Mouse (Mus musculus): ENCODE data around the gene Gsdma3.

Gene Gsdma3

GRCm38 (mm10) chr11:98625611-98626410, at the start of gene Gsdma3, which contains the start of gene Gm12355:
TSS of gene Gsdma3 (plus strand) at chr11:98626360.
TSS of gene Gm12355 (minus strand) at chr11:98625661.
- no peak for DNase-seq

GRCm38 (mm10) chr11:98577776-98578175, 48.4 kb upstream of the Gsdma3 start:
- DNase-seq = no peak

- DNase-seq = no peak
Observed at GRCm38 (mm10) chr11:98580301-98581121, 45.6 kb upstream of the Gsdma3 start.

- no peak for DNase-seq
Observed at GRCm38 (mm10) chr11:98581286-98582029, 44.7 kb upstream of the Gsdma3 start.

- no peak for DNase-seq
Observed at GRCm38 (mm10) chr11:98582030-98582388, 44.2 kb upstream of the Gsdma3 start.

DNA sequence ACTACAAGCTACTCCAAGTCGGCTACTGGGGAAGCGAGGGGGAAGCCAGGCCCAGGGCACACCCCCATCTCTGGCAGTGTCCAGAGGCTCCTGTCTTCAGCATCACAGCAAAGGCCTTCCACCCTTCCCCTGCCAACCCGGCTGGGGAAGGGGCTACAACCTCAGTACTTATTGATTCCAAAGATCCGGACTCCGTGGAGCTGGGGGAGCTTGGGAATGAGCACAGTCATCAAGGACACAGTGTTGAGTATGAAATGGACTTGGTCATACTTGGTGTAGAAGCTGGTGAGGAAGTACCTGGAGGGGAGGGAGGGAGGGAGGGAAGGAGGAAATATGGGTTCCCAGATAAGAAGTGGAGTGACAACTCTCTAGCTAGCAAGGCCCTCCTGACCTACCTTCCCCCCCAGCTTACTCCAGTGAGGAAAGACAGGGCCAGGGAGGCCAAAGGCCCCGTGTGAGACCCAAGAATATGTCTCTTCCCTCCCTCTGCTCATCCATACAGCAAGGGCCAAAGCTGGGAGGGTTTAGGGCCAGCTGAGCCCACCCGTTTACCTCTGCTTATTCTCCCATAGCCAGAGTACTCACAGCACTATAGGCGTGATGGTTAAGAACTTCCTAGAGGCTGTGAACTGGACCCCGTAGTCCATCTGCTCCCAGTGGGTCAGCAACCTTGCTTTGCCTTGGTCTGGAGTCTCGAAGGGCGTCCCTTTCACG, 43.5 kb upstream of the Gsdma3 start:
- no peak for DNase-seq

- DNase-seq = no peak
Observed at GRCm38 (mm10) chr11:98583265-98583552, 43.0 kb upstream of the Gsdma3 start.

- no peak for DNase-seq
Observed at GRCm38 (mm10) chr11:98583571-98583970, 42.6 kb upstream of the Gsdma3 start.

GRCm38 (mm10) chr11:98584146-98584545, 42.0 kb upstream of the Gsdma3 start:
- no peak for DNase-seq

- DNase-seq = no peak
Observed at GRCm38 (mm10) chr11:98584629-98585177, 41.5 kb upstream of the Gsdma3 start.

DNA sequence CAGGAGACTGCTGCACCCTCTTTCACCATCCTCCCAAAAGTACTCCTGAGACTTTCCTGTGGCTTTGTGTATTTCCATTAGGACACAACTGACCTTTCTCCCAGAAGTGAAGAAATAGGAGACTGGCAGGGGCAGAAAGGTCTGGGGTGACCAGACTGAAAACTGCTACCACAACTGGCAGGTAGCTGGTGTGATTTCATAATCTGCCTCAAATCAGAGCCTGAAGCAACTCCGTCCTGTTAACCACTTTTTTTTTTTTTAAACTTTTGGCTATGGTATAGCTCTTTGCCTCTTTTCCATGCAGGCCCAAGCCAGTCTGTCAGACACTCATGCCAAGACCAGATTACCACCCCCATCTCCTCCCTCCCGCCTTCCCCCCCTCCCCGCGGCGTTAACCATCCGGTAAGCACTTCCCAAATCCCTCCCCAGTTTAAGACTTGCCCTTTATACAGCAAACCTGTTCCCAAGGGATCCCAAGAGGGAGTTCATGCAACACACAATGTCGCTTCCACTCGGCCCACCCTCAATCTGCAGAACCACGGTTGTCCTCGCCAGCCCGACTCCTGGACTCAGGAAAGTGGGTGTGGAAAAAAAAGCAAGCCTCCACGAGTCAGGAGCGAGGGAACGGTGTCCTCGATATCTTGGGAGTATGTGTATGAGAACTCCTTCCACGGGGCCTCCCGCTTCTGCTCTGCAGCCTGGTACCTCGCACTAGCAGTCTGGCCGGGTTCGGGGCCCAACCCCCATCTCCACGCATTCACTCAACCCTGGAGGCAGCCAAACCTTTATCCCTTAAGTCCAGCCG, 39.9 kb upstream of the Gsdma3 start:
- DNase-seq = no peak

- peak; percentile 99 for DNase-seq
Observed at GRCm38 (mm10) chr11:98586892-98587563, 39.1 kb upstream of the Gsdma3 start, which contains the start of gene Ormdl3. TSS of gene Ormdl3 (minus strand) at chr11:98587368.

DNA sequence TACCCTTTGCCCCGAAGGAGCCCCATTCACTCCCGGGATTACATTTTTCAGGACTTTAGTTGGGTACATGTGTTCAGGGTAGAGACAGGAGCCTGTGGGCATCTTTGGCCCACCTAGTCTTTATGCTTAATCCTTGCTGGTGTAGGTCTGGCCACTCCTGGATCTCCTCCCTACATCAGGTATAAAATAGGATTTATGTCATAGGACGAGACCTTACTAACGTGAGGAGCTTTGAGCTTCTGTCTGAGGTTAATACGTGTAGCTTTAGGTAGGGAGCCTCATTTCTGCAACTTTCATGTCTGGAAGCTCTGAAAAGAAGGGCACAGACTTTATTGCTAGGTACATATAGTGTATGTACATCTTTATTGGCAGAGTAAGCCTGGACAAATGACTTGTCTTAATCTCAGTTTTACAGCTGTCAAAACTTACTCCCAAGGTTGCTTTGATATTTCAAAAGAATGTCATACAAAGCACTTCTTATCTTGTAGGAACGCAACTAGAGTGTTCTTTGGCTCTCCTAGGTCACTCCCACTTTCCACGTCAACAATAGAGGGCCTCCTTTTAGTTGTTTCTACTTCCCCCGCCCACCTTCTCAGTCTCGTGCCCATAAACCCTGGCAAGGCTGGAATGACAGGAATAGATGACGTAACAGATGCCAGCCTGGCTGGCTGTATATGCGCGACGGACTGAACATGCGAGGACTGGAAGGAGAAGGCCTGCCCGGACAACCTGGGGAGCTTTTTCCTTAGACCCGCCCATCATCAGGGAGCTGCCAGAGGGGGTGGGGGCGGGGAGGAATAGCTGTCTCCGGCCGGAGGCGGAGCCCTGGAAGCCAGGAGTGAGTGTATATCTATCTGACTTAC, 38.2 kb upstream of the Gsdma3 start:
- peak; percentile 87 to 93 for DNase-seq

GRCm38 (mm10) chr11:98588833-98589281, 37.3 kb upstream of the Gsdma3 start:
- no peak for DNase-seq

DNA sequence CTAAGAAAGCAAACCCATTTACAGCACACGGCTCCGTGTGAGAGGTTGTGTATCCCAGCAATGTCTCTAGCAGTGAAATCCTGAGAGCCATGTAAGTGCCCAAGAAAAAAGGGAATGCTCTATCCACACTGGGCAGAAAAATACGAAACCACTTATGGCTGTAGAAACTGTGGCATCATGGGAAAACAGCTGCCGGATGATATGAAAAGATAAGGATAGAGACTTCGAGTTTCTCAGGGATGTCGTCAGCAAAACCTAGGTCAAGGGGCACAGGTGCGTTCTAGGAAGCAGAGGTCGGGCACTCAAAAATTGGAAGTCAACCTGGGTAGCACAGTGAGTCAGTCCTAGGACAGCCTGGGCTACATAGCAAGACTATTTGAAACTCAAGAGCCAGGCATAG, 36.9 kb upstream of the Gsdma3 start:
- DNase-seq = peak in 1 of 2 experiments; percentile 6

- peak in 1 of 2 experiments; percentile 21 for DNase-seq
Observed at GRCm38 (mm10) chr11:98590548-98591445, 35.4 kb upstream of the Gsdma3 start.

GRCm38 (mm10) chr11:98595021-98595420, 31.1 kb upstream of the Gsdma3 start:
- DNase-seq = no peak

DNA sequence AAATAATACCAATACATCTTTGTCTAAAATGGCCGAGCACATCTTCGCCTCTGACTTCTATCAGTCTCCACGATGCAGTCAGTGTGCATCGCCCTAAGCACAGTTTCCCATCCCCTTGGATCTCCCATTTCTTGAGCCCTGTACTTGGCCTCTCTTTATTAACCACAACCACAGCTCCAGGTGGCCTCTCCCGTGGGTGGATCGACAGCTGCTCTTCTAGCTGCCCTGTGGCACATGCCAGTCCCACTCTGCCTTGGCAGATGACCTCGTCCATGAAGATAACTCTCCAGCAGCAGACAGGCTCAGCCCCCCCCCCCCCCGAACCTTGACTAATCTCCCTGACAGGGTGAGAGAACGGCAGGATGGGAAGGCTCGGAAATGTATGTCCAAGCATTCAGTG, 30.7 kb upstream of the Gsdma3 start:
- peak in 1 of 2 experiments; percentile 10 for DNase-seq

DNA sequence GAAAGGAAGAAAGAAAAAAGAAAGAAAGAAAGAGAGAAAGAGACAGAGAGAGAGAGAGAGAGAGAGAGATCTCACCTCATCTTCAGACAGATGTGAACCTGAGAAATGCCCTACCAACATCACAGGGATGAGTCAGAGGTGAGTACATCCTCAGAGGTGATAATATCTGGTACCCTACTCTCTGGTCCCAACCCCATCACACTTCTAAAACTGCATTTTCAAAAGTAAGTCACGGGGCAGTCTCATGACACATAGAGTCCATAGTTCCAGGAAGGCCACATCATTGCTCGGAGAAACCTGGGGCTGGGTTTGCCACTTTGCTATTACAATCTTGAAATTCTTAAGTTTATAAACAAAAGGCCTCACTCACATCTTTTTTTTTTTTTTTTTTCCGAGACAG, 30.2 kb upstream of the Gsdma3 start:
- DNase-seq = no peak

Data from lung, postnatal 4 days (tissue).